Mouse (Mus musculus) midbrain, postnatal 0 days (tissue): ENCODE results near the gene Rplp2. TPM values are rescaled to one million over a fixed set of nuclear protein-coding genes. Genes with fewer than 3 reads are reported as not detected.
A peak's percentile ranks its signal among the peaks of the same experiment; 100 is the strongest.

ENCODE experiments used
- ATAC-seq: fragments of 200-750 bp; cut with Nextera tagmentation; 2 replicates; pipeline ENCODE4 v1.8.0; 2017; ENCODE audit warnings: moderate number of reproducible peaks, mild to moderate bottlenecking, moderate TSS enrichment, moderate library complexity; ENCODE audit not compliant: low FRiP score
- DNase-seq: peaks from one replicate; pipeline ENCODE4 v3.0.0-alpha.2; 2015; ENCODE audit warnings: low spot score
- H3K27ac ChIP-seq: fragments of 300-500 bp; sonication (generic); 2 replicates; pipeline ENCODE4 v1.5.1; 2014; ENCODE audit warnings: low read depth, mild to moderate bottlenecking, low read length, mixed read lengths
- H3K27me3 ChIP-seq: fragments of 300-500 bp; sonication (generic); 2 replicates; pipeline ENCODE4 v1.6.1; 2014; ENCODE audit warnings: low read length, control low read depth, mixed read lengths; ENCODE audit not compliant: insufficient read depth
- H3K36me3 ChIP-seq: fragments of 300-500 bp; sonication (generic); 2 replicates; pipeline ENCODE4 v1.6.1; 2014; ENCODE audit warnings: low read length, control low read depth, mixed read lengths; ENCODE audit not compliant: insufficient read depth
- H3K4me1 ChIP-seq: fragments of 300-500 bp; sonication (generic); 2 replicates; pipeline ENCODE4 v1.6.1; 2014; ENCODE audit warnings: mild to moderate bottlenecking, control low read depth, antibody characterized with exemption, low read length, mixed read lengths; ENCODE audit not compliant: insufficient read depth
- H3K4me2 ChIP-seq: fragments of 300-500 bp; sonication (generic); 2 replicates; pipeline ENCODE4 v1.6.1; 2014; ENCODE audit warnings: low read depth, mild to moderate bottlenecking, low read length, mixed read lengths; ENCODE audit not compliant: poor library complexity, severe bottlenecking
- H3K4me3 ChIP-seq: fragments of 300-500 bp; sonication (generic); 2 replicates; pipeline ENCODE4 v1.5.1; 2014; ENCODE audit warnings: low read depth, mild to moderate bottlenecking, low read length, moderate library complexity
- H3K9ac ChIP-seq: fragments of 300-500 bp; sonication (generic); replicated peaks from 2 replicates; pipeline ENCODE4 v1.6.1; 2014; ENCODE audit warnings: mild to moderate bottlenecking, low read length, moderate library complexity, mixed read lengths; ENCODE audit not compliant: poor library complexity, severe bottlenecking
- H3K9me3 ChIP-seq: fragments of 300-500 bp; sonication (generic); 2 replicates; pipeline ENCODE4 v1.6.1; 2016; ENCODE audit warnings: low read length, control low read depth
- CTCF ChIP-seq: IDR thresholded peaks from 2 replicates; pipeline ENCODE4 v1.5.1; 2016; ENCODE audit warnings: antibody characterized with exemption, mild to moderate bottlenecking
- WGBS: fragments of 180-500 bp; shearing (Covaris S2); extraction: QIAGEN DNeasy Blood & Tissue Kit; methylation state at CpG from one replicate; pipeline ENCODE4 v1.1.7; 2014; 5-methylcytosine and 5-hydroxymethylcytosine counted together
- polyA plus RNA-seq: library from polyadenylated mRNA; unstranded; fragments of >200 nt; fragmentation: Nextera tagmentation; extraction: Ambion mirVana; gene quantifications from 2 replicates; pipeline ENCODE4 v1.2.1, GENCODE M21; 2015
- total RNA-seq: library from RNA; depleted of rRNA; stranded (reverse); fragments of >200 nt; gene quantifications from 2 replicates; pipeline ENCODE4 v1.2.3, GENCODE M21; 2014

The Rplp2 gene
- total and polyA plus RNA-seq, 2 experiments from 2014 or later, result 180 to 852 TPM

DNA sequence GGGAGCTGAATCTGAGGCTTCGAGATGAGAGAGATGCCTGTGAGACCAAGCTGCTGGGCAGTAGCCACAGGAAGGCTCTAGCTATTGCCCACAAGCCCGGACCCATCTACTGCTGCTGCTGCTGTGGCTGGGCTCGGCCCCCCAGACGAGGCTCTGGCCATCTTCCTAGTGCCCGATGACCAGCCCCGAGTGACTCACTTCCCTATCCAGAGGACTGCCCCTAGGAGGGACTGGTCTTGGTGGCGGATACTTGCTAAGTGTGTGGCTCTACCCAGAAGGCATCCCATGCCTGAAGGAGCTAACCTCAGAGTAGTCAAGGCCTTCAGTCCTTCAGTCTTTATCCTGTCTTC, 18.9 kb downstream of the Rplp2 start:
- no peak overlapping the region for H3K4me3 ChIP-seq
- no peak for TF ChIP-seq CTCF
- peaks cover 11% of the 10 kb centered on the region for H3K36me3 ChIP-seq
- DNase-seq (no peak), ATAC-seq (no peak)
- 78% methylated on average over 7 of the region's 7 CpGs for WGBS
- no peak overlapping the region for H3K27ac ChIP-seq
- H3K27me3 ChIP-seq, result peaks cover 45% of the 10 kb centered on the region
- no peak overlapping the region for H3K9ac ChIP-seq
- H3K9me3 ChIP-seq, result no peaks in the 10 kb centered on the region
- peaks cover 32% of the 10 kb centered on the region for H3K4me1 ChIP-seq
- H3K4me2 ChIP-seq, result no peak overlapping the region

DNA sequence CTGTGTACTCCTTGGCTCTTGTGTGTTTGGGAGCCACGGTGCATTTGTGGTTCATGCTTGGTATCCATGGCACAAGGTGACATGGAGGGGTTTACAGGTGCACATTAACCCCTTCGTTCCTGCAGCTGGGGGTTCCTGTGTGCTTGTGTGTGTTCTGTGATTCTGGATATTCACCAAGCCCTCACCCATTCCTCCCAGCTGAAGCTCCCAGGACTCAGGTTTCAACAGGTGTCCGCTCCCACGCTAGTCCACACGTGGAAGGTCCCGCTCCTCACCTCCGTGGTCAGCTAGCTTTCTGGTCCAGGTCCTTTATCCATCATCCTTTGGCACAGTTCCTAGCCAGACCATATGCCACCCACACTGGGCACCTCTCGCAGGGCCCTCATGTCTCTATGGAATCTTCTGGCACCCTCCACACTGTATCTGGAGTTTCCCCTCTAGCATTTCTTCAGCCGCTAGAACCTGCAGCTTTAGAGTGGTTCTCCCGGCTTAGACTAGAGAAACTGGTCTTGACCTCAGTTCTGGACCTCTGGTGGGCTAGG, 19.5 kb downstream of the Rplp2 start:
- Histone ChIP-seq H3K27ac (no peak overlapping the region), H3K36me3 (peaks cover 17% of the 10 kb centered on the region), H3K9me3 (no peaks in the 10 kb centered on the region), H3K4me3 (peak overlapping the region; percentile 49), H3K4me1 (peaks cover 30% of the 10 kb centered on the region), H3K9ac (peak overlapping the region; percentile 64; the same call in 1 of the 2 replicates), H3K27me3 (peaks cover 39% of the 10 kb centered on the region), H3K4me2 (peak overlapping the region; percentile 77)
- WGBS, result 67% methylated on average over 10 of the region's 10 CpGs
- TF ChIP-seq CTCF, result no peak
- ATAC-seq, result no peak
- DNase-seq, result no peak

GRCm38 (mm10) chr7:141467230-141468030, 20.3 kb downstream of the Rplp2 start, which contains the start of gene Cd151:
Cd151 (plus strand) TSS chr7:141467392.
- Histone ChIP-seq H3K4me3 (peak within 1 kb of the TSS; percentile 49), H3K9me3 (no peaks in the 10 kb centered on the region), H3K9ac (peak within 1 kb of the TSS; percentile 64), H3K27ac (peak within 1 kb of the TSS; percentile 80), H3K4me1 (peaks cover 26% of the 10 kb centered on the region), H3K27me3 (peaks cover 33% of the 10 kb centered on the region), H3K36me3 (peaks cover 18% of the 10 kb centered on the region), H3K4me2 (peak within 1 kb of the TSS; percentile 77)
- WGBS, result 2% methylated on average over 52 of the region's 52 CpGs
- no peak for TF ChIP-seq CTCF
- DNase-seq (peak; percentile 65), ATAC-seq (peak; percentile 45)

- H3K36me3 ChIP-seq, result peaks cover 22% of the 10 kb centered on the region
- H3K4me3 ChIP-seq, result peak overlapping the region; percentile 49
- 22% methylated on average over 5 of the region's 5 CpGs for WGBS
- H3K27ac ChIP-seq, result peak overlapping the region; percentile 80
- ATAC-seq (no peak), DNase-seq (no peak)
- H3K4me2 ChIP-seq, result peak overlapping the region; percentile 77
- no peak for TF ChIP-seq CTCF
- H3K4me1 ChIP-seq, result peaks cover 26% of the 10 kb centered on the region
- H3K9me3 ChIP-seq, result no peaks in the 10 kb centered on the region
- peak overlapping the region; percentile 64 for H3K9ac ChIP-seq
- H3K27me3 ChIP-seq, result peaks cover 26% of the 10 kb centered on the region
These were observed 21.0 kb downstream of the Rplp2 start for GRCm38 (mm10) chr7:141468164-141468521.

DNA sequence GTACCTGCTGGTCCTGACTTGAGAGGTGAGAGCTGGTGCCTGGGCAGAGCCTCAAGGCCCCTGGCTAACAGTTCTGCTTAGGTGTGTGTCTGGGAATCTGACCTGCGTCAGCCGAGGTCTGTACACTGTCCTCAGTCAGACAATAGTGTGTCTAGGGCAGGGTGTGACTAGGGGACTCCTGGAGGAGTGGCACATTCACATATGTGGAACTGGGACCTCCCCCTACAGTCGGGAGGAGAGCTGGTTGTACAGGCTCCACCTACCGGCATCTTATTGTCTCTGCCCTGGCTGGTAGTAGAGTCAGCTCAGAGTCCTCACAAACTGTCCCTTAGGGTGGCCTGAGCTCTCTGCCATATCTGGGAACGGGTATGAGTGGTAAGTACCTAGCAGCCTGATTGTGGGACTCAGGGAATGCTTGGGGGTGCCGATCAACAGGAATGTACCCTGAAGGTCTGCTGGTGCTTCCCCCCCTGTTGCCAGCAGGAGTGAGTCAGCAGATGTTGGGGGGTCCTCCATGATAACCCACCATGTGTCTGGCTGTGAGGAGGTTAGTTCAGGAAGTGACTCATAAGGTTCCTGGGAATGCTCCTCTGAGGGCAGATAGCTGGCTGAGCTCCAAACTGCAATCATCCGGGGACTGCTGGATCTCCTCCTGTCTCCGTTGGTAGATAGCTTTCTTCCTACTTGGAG, 21.5 kb downstream of the Rplp2 start:
- Histone ChIP-seq H3K4me1 (peaks cover 26% of the 10 kb centered on the region), H3K27ac (peak overlapping the region; percentile 80), H3K4me3 (peak overlapping the region; percentile 49), H3K9me3 (no peaks in the 10 kb centered on the region), H3K36me3 (peaks cover 22% of the 10 kb centered on the region), H3K4me2 (peak overlapping the region; percentile 77), H3K9ac (peak overlapping the region; percentile 64), H3K27me3 (peaks cover 21% of the 10 kb centered on the region)
- DNase-seq, result peak; percentile 87
- TF ChIP-seq CTCF, result peak; percentile 70
- peak; percentile 73 for ATAC-seq
- WGBS, result 12% methylated on average over 8 of the region's 8 CpGs

- Histone ChIP-seq H3K27ac (peak overlapping the region; percentile 80), H3K9ac (peak overlapping the region; percentile 64), H3K36me3 (peaks cover 22% of the 10 kb centered on the region), H3K27me3 (peaks cover 14% of the 10 kb centered on the region), H3K4me3 (peak overlapping the region; percentile 49; the same call in 1 of the 2 replicates), H3K9me3 (no peaks in the 10 kb centered on the region), H3K4me2 (peak overlapping the region; percentile 77), H3K4me1 (peaks cover 32% of the 10 kb centered on the region)
- no peak for TF ChIP-seq CTCF
- no peak for DNase-seq
- no peak for ATAC-seq
- 50% methylated on average over 6 of the region's 6 CpGs for WGBS
These were observed 22.2 kb downstream of the Rplp2 start for GRCm38 (mm10) chr7:141469352-141469751.
